Mouse (Mus musculus) embryonic facial prominence, embryonic 11.5 days (tissue): ENCODE results near the gene Lrrc9. TPM values are rescaled to one million over a fixed set of nuclear protein-coding genes. Genes with fewer than 3 reads are reported as not detected.

Experiments used
- ATAC-seq: fragments of 200-750 bp; cut with Nextera tagmentation; replicated peaks from 2 replicates; pipeline ENCODE4 v1.8.0; 2017; ENCODE audit warnings: low read depth; ENCODE audit not compliant: insufficient number of reproducible peaks, low FRiP score, low TSS enrichment
- DNase-seq: peaks from one replicate; pipeline ENCODE4 v3.0.0-alpha.2; 2015; ENCODE audit warnings: low spot score
- H3K27ac ChIP-seq: fragments of 300-500 bp; sonication (generic); replicated peaks from 2 replicates; pipeline ENCODE4 v1.5.1; 2014; ENCODE audit warnings: mild to moderate bottlenecking, low read depth, low read length, control low read depth
- H3K27me3 ChIP-seq: fragments of 300-500 bp; sonication (generic); 2 replicates; pipeline ENCODE4 v1.6.1; 2014; ENCODE audit warnings: mild to moderate bottlenecking, low read length, moderate library complexity, mixed read lengths; ENCODE audit not compliant: control insufficient read depth, insufficient read depth
- H3K36me3 ChIP-seq: fragments of 300-500 bp; sonication (generic); replicated peaks from 2 replicates; pipeline ENCODE4 v1.6.1; 2014; ENCODE audit warnings: low read depth, mild to moderate bottlenecking, low read length, moderate library complexity, mixed read lengths; ENCODE audit not compliant: control insufficient read depth, insufficient read depth
- H3K4me1 ChIP-seq: fragments of 300-500 bp; sonication (generic); 2 replicates; pipeline ENCODE4 v1.6.1; 2014; ENCODE audit warnings: low read length, mixed read lengths; ENCODE audit not compliant: control insufficient read depth, insufficient read depth
- H3K4me2 ChIP-seq: fragments of 300-500 bp; sonication (generic); 2 replicates; pipeline ENCODE4 v1.6.1; 2014; ENCODE audit warnings: low read depth, mild to moderate bottlenecking, control low read depth, low read length, moderate library complexity
- H3K4me3 ChIP-seq: fragments of 300-500 bp; sonication (generic); 2 replicates; pipeline ENCODE4 v1.5.1; 2014; ENCODE audit warnings: low read depth, low read length, control low read depth
- H3K9ac ChIP-seq: fragments of 300-500 bp; sonication (generic); replicated peaks from 2 replicates; pipeline ENCODE4 v1.6.1; 2014; ENCODE audit warnings: mild to moderate bottlenecking, control low read depth, low read length
- H3K9me3 ChIP-seq: fragments of 300-500 bp; sonication (generic); replicated peaks from 2 replicates; pipeline ENCODE4 v1.6.1; 2016; ENCODE audit warnings: mild to moderate bottlenecking, low read length, inconsistent platforms, mixed read lengths; ENCODE audit not compliant: control insufficient read depth
- WGBS: fragments of 180-500 bp; shearing (Covaris S2); extraction: QIAGEN DNeasy Blood & Tissue Kit; methylation state at CpG from one replicate; pipeline ENCODE4 v1.1.7; 2014; 5-methylcytosine and 5-hydroxymethylcytosine counted together
- polyA plus RNA-seq: library from polyadenylated mRNA; unstranded; fragments of >200 nt; fragmentation: Nextera tagmentation; extraction: Ambion mirVana; gene quantifications from 2 replicates; pipeline ENCODE4 v1.2.1, GENCODE M21; 2014

Lrrc9 gene
- polyA plus RNA-seq, 1 experiment from 2014 or later, result 1.5 TPM

GRCm38 (mm10) chr12:72487498-72487897 lies 45.8 kb downstream of the Lrrc9 start:
- Histone ChIP-seq H3K4me3 (no peak overlapping the region), H3K4me2 (no peak overlapping the region), H3K4me1 (no peaks in the 10 kb centered on the region), H3K27ac (no peak overlapping the region), H3K9me3 (no peaks in the 10 kb centered on the region), H3K9ac (no peak overlapping the region), H3K27me3 (no peaks in the 10 kb centered on the region), H3K36me3 (no peaks in the 10 kb centered on the region)
- ATAC-seq, result no peak
- DNase-seq, result no peak
- WGBS, result 82% methylated on average over 3 of the region's 3 CpGs

GRCm38 (mm10) chr12:72489995-72490394 lies 48.3 kb downstream of the Lrrc9 start:
- Histone ChIP-seq H3K4me2 (no peak overlapping the region), H3K9me3 (no peaks in the 10 kb centered on the region), H3K27me3 (no peaks in the 10 kb centered on the region), H3K4me3 (no peak overlapping the region), H3K36me3 (no peaks in the 10 kb centered on the region), H3K27ac (no peak overlapping the region), H3K4me1 (no peaks in the 10 kb centered on the region), H3K9ac (no peak overlapping the region)
- DNase-seq, result no peak
- no peak for ATAC-seq
- WGBS, result 87% methylated on average over 3 of the region's 3 CpGs

- Histone ChIP-seq H3K27ac (no peak overlapping the region), H3K9ac (no peak overlapping the region), H3K4me1 (no peaks in the 10 kb centered on the region), H3K36me3 (no peaks in the 10 kb centered on the region), H3K4me2 (no peak overlapping the region), H3K9me3 (no peaks in the 10 kb centered on the region), H3K27me3 (no peaks in the 10 kb centered on the region), H3K4me3 (no peak overlapping the region)
- DNase-seq (no peak), ATAC-seq (no peak)
- 64% methylated on average over 3 of the region's 3 CpGs for WGBS
Measured at GRCm38 (mm10) chr12:72491063-72491719, 49.5 kb downstream of the Lrrc9 start.

- DNase-seq (no peak), ATAC-seq (no peak)
- H3K36me3 ChIP-seq, result no peaks in the 10 kb centered on the region
Measured at GRCm38 (mm10) chr12:72496866-72497600, 55.4 kb downstream of the Lrrc9 start.

GRCm38 (mm10) chr12:72509606-72510005 lies 67.9 kb downstream of the Lrrc9 start:
- DNase-seq, result peak; percentile 76
- WGBS, result 36% methylated on average over 7 of the region's 7 CpGs
- H3K27ac ChIP-seq, result no peak overlapping the region

More at GRCm38 (mm10) chr12:72496866-72497600, 55.4 kb downstream of the Lrrc9 start:
- H3K4me2 ChIP-seq, result no peak overlapping the region
- no peak overlapping the region for H3K9ac ChIP-seq
- H3K9me3 ChIP-seq, result no peaks in the 10 kb centered on the region
- H3K27me3 ChIP-seq, result no peaks in the 10 kb centered on the region
- 75% methylated on average over 12 of the region's 12 CpGs for WGBS
- H3K27ac ChIP-seq, result no peak overlapping the region
- H3K4me3 ChIP-seq, result no peak overlapping the region
- no peaks in the 10 kb centered on the region for H3K4me1 ChIP-seq

GRCm38 (mm10) chr12:72515446-72515845 lies 73.8 kb downstream of the Lrrc9 start:
- Histone ChIP-seq H3K9ac (no peak overlapping the region), H3K4me3 (no peak overlapping the region), H3K9me3 (no peaks in the 10 kb centered on the region), H3K4me2 (no peak overlapping the region), H3K27me3 (no peaks in the 10 kb centered on the region), H3K36me3 (no peaks in the 10 kb centered on the region), H3K4me1 (no peaks in the 10 kb centered on the region), H3K27ac (no peak overlapping the region)
- DNase-seq (peak; percentile 63), ATAC-seq (no peak)
- 65% methylated on average over 3 of the region's 3 CpGs for WGBS

More at GRCm38 (mm10) chr12:72509606-72510005, 67.9 kb downstream of the Lrrc9 start:
- no peak for ATAC-seq
- no peak overlapping the region for H3K4me3 ChIP-seq
- no peaks in the 10 kb centered on the region for H3K9me3 ChIP-seq
- H3K27me3 ChIP-seq, result no peaks in the 10 kb centered on the region
- H3K36me3 ChIP-seq, result no peaks in the 10 kb centered on the region
- H3K9ac ChIP-seq, result no peak overlapping the region
- no peaks in the 10 kb centered on the region for H3K4me1 ChIP-seq
- no peak overlapping the region for H3K4me2 ChIP-seq

- H3K27ac ChIP-seq, result no peak overlapping the region
- H3K36me3 ChIP-seq, result no peaks in the 10 kb centered on the region
- no peaks in the 10 kb centered on the region for H3K9me3 ChIP-seq
- no peaks in the 10 kb centered on the region for H3K27me3 ChIP-seq
- DNase-seq (no peak), ATAC-seq (0 out of 2 replicates have a peak, but pooled peaks have one; percentile 14)
- no peak overlapping the region for H3K9ac ChIP-seq
- H3K4me3 ChIP-seq, result no peak overlapping the region
- H3K4me2 ChIP-seq, result no peak overlapping the region
- no peaks in the 10 kb centered on the region for H3K4me1 ChIP-seq
- 77% methylated on average over 12 of the region's 12 CpGs for WGBS
Measured at GRCm38 (mm10) chr12:72518114-72518728, 76.6 kb downstream of the Lrrc9 start.

GRCm38 (mm10) chr12:72519352-72519751 lies 77.7 kb downstream of the Lrrc9 start:
- H3K27me3 ChIP-seq, result no peaks in the 10 kb centered on the region
- DNase-seq (no peak), ATAC-seq (no peak)
- H3K4me1 ChIP-seq, result no peaks in the 10 kb centered on the region
- WGBS, result 67% methylated on average over 9 of the region's 9 CpGs
- no peak overlapping the region for H3K27ac ChIP-seq
- H3K9me3 ChIP-seq, result no peaks in the 10 kb centered on the region
- no peak overlapping the region for H3K9ac ChIP-seq
- H3K4me3 ChIP-seq, result no peak overlapping the region
- no peak overlapping the region for H3K4me2 ChIP-seq
- H3K36me3 ChIP-seq, result no peaks in the 10 kb centered on the region
